Mouse (Mus musculus) gastrocnemius, postnatal 4 days (tissue): ENCODE data around the gene Slitrk4. TPM values are rescaled to one million over a fixed set of nuclear protein-coding genes. Genes with fewer than 3 reads are reported as not detected.

Experiments used
- DNase-seq, 2 experiments: peaks; one replicate each; pipeline ENCODE4 v3.0.0; 2021 to 2022; ENCODE audit warnings: low spot score in 2 of 2, mixed read lengths in 2 of 2
- long read RNA-seq, 2 experiments: library from polyadenylated mRNA; stranded (forward); transcript quantifications; one replicate each; pipeline ENCODE4 v2.0.0; 2021
- total RNA-seq, 2 experiments: library from RNA; stranded (reverse); gene quantifications; 2 replicates each; pipeline ENCODE4 v1.2.3; 2021

The Slitrk4 gene
- total RNA-seq, result 1 to 10 TPM; 5.8 to 7.8 TPM
- long read RNA-seq, experiment 1, result 0 reads
- long read RNA-seq, experiment 2, full-length matches to known transcripts, result 3 of 4 reads
- long read RNA-seq, experiment 2, partial matches to known transcripts, result 0 of 4 reads
- long read RNA-seq, experiment 2, other reads (novel, unspliced or antisense), result 1 of 4 reads

GRCm38 (mm10) chrX:64276290-64277125 is at the start of gene Slitrk4:
TSS of gene Slitrk4 (minus strand) at chrX:64276996.
- DNase-seq, result no peak

GRCm38 (mm10) chrX:64319501-64319900 is 42.7 kb upstream of the Slitrk4 start:
- DNase-seq, result no peak

DNA sequence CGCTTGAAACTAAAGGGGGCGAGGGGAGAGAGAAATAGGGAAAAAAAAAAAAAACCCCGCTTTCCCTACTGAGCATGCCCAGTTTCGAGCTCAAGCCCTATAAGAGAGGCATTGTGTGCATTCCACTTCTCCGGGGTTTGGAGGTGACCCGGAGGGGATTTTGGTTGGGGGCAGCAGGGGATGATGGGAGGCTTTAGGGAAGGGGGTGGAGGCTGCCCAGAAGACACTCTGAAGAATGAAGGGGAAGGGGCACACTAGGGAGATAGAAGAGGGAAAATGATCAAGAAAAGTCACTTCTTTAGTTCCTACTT is 1.1 kb upstream of the Slitrk4 start:
- no peak for DNase-seq

DNA sequence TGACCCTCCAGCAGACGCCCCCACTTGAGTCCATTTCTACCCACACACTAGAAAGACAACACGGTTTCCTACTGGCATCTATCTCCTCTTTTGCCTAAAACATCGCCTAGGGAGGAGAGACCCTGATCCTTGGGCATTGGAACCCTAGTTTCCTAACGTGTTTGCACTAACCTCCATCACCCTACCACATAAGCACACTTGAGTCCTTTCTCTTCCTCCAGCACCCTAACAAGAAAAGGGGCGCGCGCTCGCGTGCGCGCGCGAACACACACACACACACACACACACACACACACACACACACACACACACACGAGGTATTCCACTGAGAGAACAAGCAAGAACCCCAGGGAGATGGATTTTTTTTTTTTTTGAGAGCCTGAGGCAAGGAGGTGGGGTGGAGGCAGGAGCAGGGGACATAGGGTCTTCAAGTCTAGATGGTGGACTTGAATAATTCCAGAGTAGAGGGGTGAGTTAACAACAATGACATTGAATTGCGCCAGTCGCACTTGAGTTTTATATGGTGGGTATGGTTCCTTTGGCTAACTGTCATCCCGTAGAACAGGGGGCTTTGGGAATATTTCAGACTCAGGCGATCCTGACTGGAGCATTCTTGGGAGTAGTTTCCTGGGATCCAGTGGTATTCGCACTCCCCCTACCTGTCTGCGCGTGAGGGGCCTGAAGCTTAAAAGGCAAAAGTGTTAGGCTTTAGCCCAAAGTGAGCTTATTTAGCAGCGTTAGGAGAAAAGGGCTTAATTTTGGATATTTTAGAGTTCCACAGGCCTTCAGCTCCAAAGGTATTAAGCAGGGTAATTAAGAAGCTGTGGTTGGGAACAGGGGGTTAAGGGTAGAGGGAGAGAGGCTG is 562 bp upstream of the Slitrk4 start:
- DNase-seq, result no peak

GRCm38 (mm10) chrX:64275501-64276289 is 1.1 kb downstream of the Slitrk4 start:
- DNase-seq, result no peak

- no peak for DNase-seq
Measured at GRCm38 (mm10) chrX:64263481-64263880, 13.3 kb downstream of the Slitrk4 start.

Other genes with a start within 250 kb of the Slitrk4 start
- gene Gm6760, start 124.8 kb downstream of the Slitrk4 start, total RNA-seq, result not detected
- not detected for gene 3830417A13Rik, start 103.4 kb downstream of the Slitrk4 start, total RNA-seq